8 mouse cellular contexts compared by ENCODE assay signal in the genomic region with DNA sequence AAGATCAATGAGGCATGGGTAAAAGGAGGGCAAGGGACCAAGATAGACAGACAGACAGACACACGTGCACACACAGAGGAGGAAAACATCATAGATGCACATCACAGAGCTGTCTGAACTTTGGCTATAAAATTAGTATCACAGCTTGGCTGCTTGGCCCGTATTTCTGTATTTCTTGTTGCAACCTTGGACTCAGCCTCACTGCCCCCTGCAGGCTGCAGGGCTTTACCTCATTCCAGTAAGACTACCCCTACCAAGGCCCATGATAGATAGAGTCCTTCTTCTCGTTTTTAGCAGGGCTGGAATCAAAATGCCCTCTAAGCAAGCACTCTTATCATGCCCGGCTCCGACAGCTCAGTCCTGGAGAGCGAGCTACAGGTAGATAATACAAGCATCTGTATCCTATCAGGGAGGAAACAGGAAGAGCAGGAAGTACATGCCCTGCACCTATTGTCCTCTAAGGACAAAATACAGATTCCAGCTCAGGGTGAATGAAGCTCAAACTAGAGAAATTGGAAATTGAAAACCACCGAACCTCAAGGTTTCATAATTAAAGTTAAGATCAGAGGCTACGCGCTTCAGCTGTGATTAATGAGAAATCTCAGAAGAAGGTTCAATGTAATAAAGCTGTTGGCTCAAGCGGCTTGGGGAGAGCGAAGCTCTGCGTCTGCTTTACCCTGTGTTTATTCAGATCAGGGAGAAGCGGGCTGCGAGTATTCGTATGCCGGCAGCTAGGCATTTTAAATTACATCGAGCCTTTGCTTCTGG. TPM values are rescaled to one million over a fixed set of nuclear protein-coding genes. Genes with fewer than 3 reads are reported as not detected.
A peak's percentile ranks its signal among the peaks of the same experiment; 100 is the strongest.
DNase-seq lines count a peak whose midpoint lies in the region; ATAC-seq and TF ChIP-seq lines count a peak whose summit lies in the region.
"Had no signal": no experiment of that assay in that cellular context is flagged by ENCODE, and none has a peak within 500 bp of the region (broad histone marks: within the 10 kb centered on the region; RNA-seq: fewer than 3 reads in every experiment).

No protein-coding gene starts in this region.

- no peak overlapping the region for H3K27ac ChIP-seq in ES-Bruce4 (ENCODE audit: insufficient read depth, low read length)
- no peak overlapping the region for H3K27ac ChIP-seq in bone marrow, adult 2 months (ENCODE audit: control insufficient read depth, insufficient read depth, low read depth, low read length, poor library complexity)

- H3K9me3 ChIP-seq in ES-Bruce4 (replicated peaks; ENCODE audit: control insufficient read depth, insufficient read depth, low read length, poor library complexity, severe bottlenecking) = no peaks in the 10 kb centered on the region

- peak; percentile 60 to 68 for DNase-seq in kidney, postnatal 4 days
- DNase-seq in kidney, adult 18-20 months = no peak
- DNase-seq in left cerebral cortex, adult 9 months (ENCODE audit: low spot score in 2 of 2) = no peak

- peak; percentile 50 for TF ChIP-seq CTCF in ES-Bruce4 (IDR thresholded peaks at IDR 0.05; ENCODE audit: low read depth, low read length)
- peak; percentile 28; the same call in 1 of the 2 replicates for TF ChIP-seq CTCF in bone marrow, adult 2 months (IDR thresholded peaks at IDR 0.05; ENCODE audit: control insufficient read depth, insufficient read depth, low read length)

- WGBS in bone marrow, adult 2 months = 75% methylated on average over 17 of the region's 17 CpGs

- no peak for TF ChIP-seq EP300 in ES-Bruce4 (IDR thresholded peaks at IDR 0.05; ENCODE audit: insufficient read depth, low read depth, low read length)

- no peak overlapping the region for H3K4me3 ChIP-seq in ES-Bruce4 (ENCODE audit: low read depth, low read length)
- H3K4me3 ChIP-seq in bone marrow, adult 2 months (replicated peaks; ENCODE audit: control insufficient read depth, low read depth, low read length) = no peak overlapping the region

- H3K9ac ChIP-seq in ES-Bruce4 (ENCODE audit: low read depth, poor library complexity, severe bottlenecking) = no peak overlapping the region

- H3K27me3 ChIP-seq in ES-Bruce4 (ENCODE audit: control insufficient read depth, insufficient read depth, low read length, poor library complexity, severe bottlenecking) = no peaks in the 10 kb centered on the region

- no peak for TF ChIP-seq POLR2A in ES-Bruce4 (IDR thresholded peaks at IDR 0.05; ENCODE audit: insufficient read depth, low read length)
- TF ChIP-seq POLR2A in bone marrow, adult 2 months (IDR thresholded peaks at IDR 0.05; ENCODE audit: borderline replicate concordance, control insufficient read depth, low read depth, low read length) = no peak

- H3K4me1 ChIP-seq in ES-Bruce4 (ENCODE audit: control insufficient read depth, insufficient read depth, low read length) = no peaks in the 10 kb centered on the region
- no peaks in the 10 kb centered on the region for H3K4me1 ChIP-seq in bone marrow, adult 2 months (ENCODE audit: control insufficient read depth, insufficient read depth, low read length)

- no peaks in the 10 kb centered on the region for H3K36me3 ChIP-seq in ES-Bruce4 (ENCODE audit: control insufficient read depth, insufficient read depth, low read length, poor library complexity, severe bottlenecking)

- peak; percentile 54 for ATAC-seq in megakaryocyte progenitor cell, adult 5-6 weeks (replicated peaks; ENCODE audit: poor library complexity)
- no peak for ATAC-seq in granulocyte monocyte progenitor cell, adult 5-6 weeks (replicated peaks; ENCODE audit: poor library complexity, severe bottlenecking)

RNA-seq across cellular contexts. Expression of gene Spesp1, which starts 36.2 kb away (rescaled TPM):
- not detected in 2 replicates for polyA plus RNA-seq in ES-Bruce4 (2011; ENCODE audit: insufficient read depth, insufficient read length, low read depth, missing spikeins)
- polyA plus RNA-seq in bone marrow, adult 2 months (2011; ENCODE audit: insufficient read depth, insufficient read length, low replicate concordance, missing spikeins) = not detected in 2 replicates
- total RNA-seq in megakaryocyte progenitor cell, adult 5-6 weeks (2015) = not detected in 2 replicates
- total RNA-seq in megakaryocyte progenitor cell, adult 5-6 weeks (2017) = not detected in 2 replicates
- total RNA-seq in granulocyte monocyte progenitor cell, adult 5-6 weeks (2014; fragmentation: Nextera tagmentation) = not detected in 2 replicates
- total RNA-seq in granulocyte monocyte progenitor cell, adult 5-6 weeks (2017) = not detected in 2 replicates
- polyA plus RNA-seq: limb, embryonic 14.5 days had no signal

Comparison
In these comparisons a context has a peak if more than half of its experiments do, and no peak if none do; other contexts are left out.
1. DNase-seq: peak in kidney, postnatal 4 days (2 of 2); none in kidney, adult 18-20 months (single experiment) and left cerebral cortex, adult 9 months (0 of 2).